Mouse (Mus musculus) intestine, embryonic 15.5 days (tissue): ENCODE results near the gene Cox5a. TPM values are rescaled to one million over a fixed set of nuclear protein-coding genes. Genes with fewer than 3 reads are reported as not detected.

ENCODE experiments used
- ATAC-seq: fragments of 200-750 bp; cut with Nextera tagmentation; 2 replicates; pipeline ENCODE4 v1.8.0; 2017; ENCODE audit warnings: moderate TSS enrichment, moderate library complexity
- H3K27ac ChIP-seq: fragments of 300-500 bp; sonication (generic); 2 replicates; pipeline ENCODE4 v1.5.1; 2015; ENCODE audit warnings: mild to moderate bottlenecking, inconsistent platforms
- H3K27me3 ChIP-seq: fragments of 300-500 bp; sonication (generic); replicated peaks from 2 replicates; pipeline ENCODE4 v1.6.1; 2015; ENCODE audit warnings: inconsistent platforms
- H3K36me3 ChIP-seq: fragments of 300-500 bp; sonication (generic); 2 replicates; pipeline ENCODE4 v1.6.1; 2015; ENCODE audit warnings: inconsistent platforms
- H3K4me1 ChIP-seq: fragments of 300-500 bp; sonication (generic); replicated peaks from 2 replicates; pipeline ENCODE4 v1.6.1; 2015; ENCODE audit warnings: inconsistent platforms
- H3K4me2 ChIP-seq: fragments of 300-500 bp; sonication (generic); replicated peaks from 2 replicates; pipeline ENCODE4 v1.6.1; 2015; ENCODE audit warnings: mild to moderate bottlenecking, inconsistent platforms
- H3K4me3 ChIP-seq: fragments of 300-500 bp; sonication (generic); replicated peaks from 2 replicates; pipeline ENCODE4 v1.5.1; 2015; ENCODE audit warnings: inconsistent platforms
- H3K9ac ChIP-seq: fragments of 300-500 bp; sonication (generic); 2 replicates; pipeline ENCODE4 v1.6.1; 2015; ENCODE audit warnings: inconsistent platforms
- H3K9me3 ChIP-seq: fragments of 300-500 bp; sonication (generic); 2 replicates; pipeline ENCODE4 v1.6.1; 2016; ENCODE audit warnings: inconsistent platforms
- WGBS: fragments of 180-500 bp; shearing (Covaris S2); methylation state at CpG from one replicate; pipeline ENCODE4 v1.1.7; 2015; 5-methylcytosine and 5-hydroxymethylcytosine counted together
- polyA plus RNA-seq: library from polyadenylated mRNA; unstranded; fragments of >200 nt; fragmentation: Nextera tagmentation; extraction: Ambion mirVana; gene quantifications from 2 replicates; pipeline ENCODE4 v1.2.1, GENCODE M21; 2015

Gene Cox5a
- polyA plus RNA-seq, 1 experiment from 2014 or later: 895 TPM

GRCm38 (mm10) chr9:57568500-57568899 lies 47.4 kb downstream of the Cox5a start:
- ATAC-seq: no peak
- Histone ChIP-seq H3K4me2 (no peak overlapping the region), H3K9me3 (no peaks in the 10 kb centered on the region), H3K4me1 (peaks cover 21% of the 10 kb centered on the region), H3K9ac (no peak overlapping the region), H3K27me3 (no peaks in the 10 kb centered on the region), H3K4me3 (no peak overlapping the region), H3K27ac (no peak overlapping the region), H3K36me3 (peaks cover 16% of the 10 kb centered on the region)
- 95% methylated on average over 6 of the region's 6 CpGs for WGBS

- Histone ChIP-seq H3K36me3 (peaks cover 16% of the 10 kb centered on the region), H3K27ac (no peak overlapping the region)
- no peak for ATAC-seq
These were observed 53.3 kb downstream of the Cox5a start for GRCm38 (mm10) chr9:57574397-57574796.

GRCm38 (mm10) chr9:57575577-57575976 lies 54.5 kb downstream of the Cox5a start:
- Histone ChIP-seq H3K36me3 (peaks cover 11% of the 10 kb centered on the region), H3K4me3 (no peak overlapping the region), H3K4me1 (no peaks in the 10 kb centered on the region), H3K27ac (no peak overlapping the region), H3K27me3 (no peaks in the 10 kb centered on the region), H3K9me3 (no peaks in the 10 kb centered on the region), H3K9ac (no peak overlapping the region), H3K4me2 (no peak overlapping the region)
- ATAC-seq: no peak
- WGBS: 73% methylated on average over 3 of the region's 3 CpGs

More at GRCm38 (mm10) chr9:57574397-57574796, 53.3 kb downstream of the Cox5a start:
- H3K27me3 ChIP-seq: no peaks in the 10 kb centered on the region
- H3K4me1 ChIP-seq: no peaks in the 10 kb centered on the region
- no peak overlapping the region for H3K4me2 ChIP-seq
- H3K9ac ChIP-seq: no peak overlapping the region
- H3K9me3 ChIP-seq: no peaks in the 10 kb centered on the region
- H3K4me3 ChIP-seq: no peak overlapping the region

- no peaks in the 10 kb centered on the region for H3K4me1 ChIP-seq
- no peak overlapping the region for H3K27ac ChIP-seq
- no peaks in the 10 kb centered on the region for H3K9me3 ChIP-seq
- no peak for ATAC-seq
- WGBS: 81% methylated on average over 6 of the region's 6 CpGs
- H3K36me3 ChIP-seq: peaks cover 11% of the 10 kb centered on the region
- no peak overlapping the region for H3K4me3 ChIP-seq
- H3K4me2 ChIP-seq: no peak overlapping the region
- no peak overlapping the region for H3K9ac ChIP-seq
- no peaks in the 10 kb centered on the region for H3K27me3 ChIP-seq
These were observed 56.2 kb downstream of the Cox5a start for GRCm38 (mm10) chr9:57577144-57577849.

Other genes with a start within 250 kb of the Cox5a start
- gene Ppcdc, start 81.2 kb upstream of the Cox5a start, polyA plus RNA-seq: 25.0 and 30.1 TPM in 2 replicates
- 14.1 and 16.4 TPM in 2 replicates for gene Scamp5, start 53.2 kb upstream of the Cox5a start, polyA plus RNA-seq
- 7.0 and 8.1 TPM in 2 replicates for gene Rpp25, start 17.2 kb upstream of the Cox5a start, polyA plus RNA-seq
- gene Fam219b, start 16.3 kb downstream of the Cox5a start, polyA plus RNA-seq: 17.2 and 18.2 TPM in 2 replicates
- 50.2 and 55.8 TPM in 2 replicates for gene Mpi, start 31.5 kb downstream of the Cox5a start, polyA plus RNA-seq
- gene Scamp2, start 39.7 kb downstream of the Cox5a start, polyA plus RNA-seq: 83.9 and 84.5 TPM in 2 replicates
- 16.3 and 20.4 TPM in 2 replicates for gene Ulk3, start 68.2 kb downstream of the Cox5a start, polyA plus RNA-seq
- not detected in 2 replicates for gene Cplx3, start 85.0 kb downstream of the Cox5a start, polyA plus RNA-seq
- gene Lman1l, start 99.5 kb downstream of the Cox5a start, polyA plus RNA-seq: not detected in 2 replicates
- gene Csk, start 132.4 kb downstream of the Cox5a start, polyA plus RNA-seq: 29.0 and 31.4 TPM in 2 replicates
- gene Cyp1a2, start 162.4 kb downstream of the Cox5a start, polyA plus RNA-seq: not detected in 2 replicates
- gene Cyp1a1, start 166.7 kb downstream of the Cox5a start, polyA plus RNA-seq: not detected in 2 replicates
- gene Edc3, start 187.3 kb downstream of the Cox5a start, polyA plus RNA-seq: 29.6 and 29.9 TPM in 2 replicates
- gene Clk3, start 244.6 kb downstream of the Cox5a start, polyA plus RNA-seq: 57.8 and 71.7 TPM in 2 replicates